Mouse (Mus musculus): ENCODE measurements at regions not wholly inside any gene's neighbourhood (a gene's known extent, or its start where the extent isn't known, plus 50 kb on each side); places are given as distances from the start of the nearest gene placed in this dataset.

DNA sequence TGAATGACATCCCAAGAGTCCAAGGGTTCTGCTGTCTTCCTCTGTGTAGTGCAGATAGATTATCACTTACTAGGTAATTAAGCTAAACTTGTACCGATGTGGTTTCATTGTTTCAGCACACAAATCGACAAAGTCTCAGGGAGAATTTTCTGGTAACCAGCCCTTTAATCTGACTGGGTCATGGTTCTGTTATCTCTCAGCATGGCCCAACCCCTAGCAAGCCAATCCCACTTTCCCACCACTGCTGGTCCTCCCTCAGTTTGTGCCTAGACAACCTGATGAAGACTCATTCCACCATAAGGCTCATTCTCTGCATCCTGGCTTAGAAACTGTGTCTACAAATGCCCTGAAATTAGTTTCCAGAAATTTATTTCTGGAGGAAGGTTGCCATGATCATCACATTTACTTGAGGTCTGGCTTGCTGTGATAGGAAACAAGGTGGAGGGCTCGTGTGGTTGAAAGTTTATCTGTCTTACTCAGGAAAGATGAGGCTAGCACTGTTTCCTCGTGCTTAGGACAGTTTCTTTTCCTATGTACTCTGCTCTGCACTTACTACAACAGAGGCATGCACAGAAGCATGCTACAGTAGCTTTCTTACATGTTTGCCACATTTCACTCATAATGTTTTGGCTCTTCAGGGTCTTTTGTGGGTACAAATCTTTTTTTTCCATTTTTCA lies 217.0 kb upstream of the Nrp1 start:
- Histone ChIP-seq H3K4me3 (no peak overlapping the region), H3ac (ENCODE audit: control insufficient read depth, insufficient read length) (no peak overlapping the region), H3K79me2 (ENCODE audit: control insufficient read depth, insufficient read depth) (no peaks in the 10 kb centered on the region), H3K4me2 (ENCODE audit: low read depth) (no peak overlapping the region), H3K36me3 (ENCODE audit: control insufficient read depth, insufficient read depth) (no peaks in the 10 kb centered on the region), H3K27me3 (ENCODE audit: control insufficient read depth, insufficient read depth, insufficient read length) (no peaks in the 10 kb centered on the region)
- no peak for TF ChIP-seq POLR2A (IDR thresholded peaks at IDR 0.05; ENCODE audit: insufficient read length, low read depth)
- no peak for TF ChIP-seq E2F4 (IDR thresholded peaks at IDR 0.05; ENCODE audit: insufficient read depth)
- TF ChIP-seq CEBPB (IDR thresholded peaks at IDR 0.05; ENCODE audit: insufficient read depth, poor library complexity, severe bottlenecking) = no peak
- TF ChIP-seq POLR2AphosphoS2 (IDR thresholded peaks at IDR 0.05; ENCODE audit: insufficient read length, low read depth) = no peak
- no peak for TF ChIP-seq TCF12 (IDR thresholded peaks at IDR 0.05; ENCODE audit: insufficient read depth, poor library complexity, severe bottlenecking)
- TF ChIP-seq REST (IDR thresholded peaks at IDR 0.05; ENCODE audit: insufficient read depth, insufficient read length) = no peak
- TF ChIP-seq TCF3 (IDR thresholded peaks at IDR 0.05; ENCODE audit: insufficient read length, low read depth) = no peak
- TF ChIP-seq MAX (IDR thresholded peaks at IDR 0.05; ENCODE audit: low read depth) = no peak
- no peak for TF ChIP-seq SRF (IDR thresholded peaks at IDR 0.05; ENCODE audit: control insufficient read depth, insufficient read length, low read depth)
- no peak for TF ChIP-seq USF1 (IDR thresholded peaks at IDR 0.05; ENCODE audit: low read depth)
- TF ChIP-seq MYOD1 (IDR thresholded peaks at IDR 0.05; ENCODE audit: control insufficient read depth in 1 of 3, insufficient read length in 2 of 3, low read depth in 2 of 3) = no peak
- TF ChIP-seq MYOG (IDR thresholded peaks at IDR 0.05; ENCODE audit: control insufficient read depth in 1 of 3, insufficient read depth in 1 of 3, insufficient read length in 2 of 3, low read depth in 2 of 3) = no peak

DNA sequence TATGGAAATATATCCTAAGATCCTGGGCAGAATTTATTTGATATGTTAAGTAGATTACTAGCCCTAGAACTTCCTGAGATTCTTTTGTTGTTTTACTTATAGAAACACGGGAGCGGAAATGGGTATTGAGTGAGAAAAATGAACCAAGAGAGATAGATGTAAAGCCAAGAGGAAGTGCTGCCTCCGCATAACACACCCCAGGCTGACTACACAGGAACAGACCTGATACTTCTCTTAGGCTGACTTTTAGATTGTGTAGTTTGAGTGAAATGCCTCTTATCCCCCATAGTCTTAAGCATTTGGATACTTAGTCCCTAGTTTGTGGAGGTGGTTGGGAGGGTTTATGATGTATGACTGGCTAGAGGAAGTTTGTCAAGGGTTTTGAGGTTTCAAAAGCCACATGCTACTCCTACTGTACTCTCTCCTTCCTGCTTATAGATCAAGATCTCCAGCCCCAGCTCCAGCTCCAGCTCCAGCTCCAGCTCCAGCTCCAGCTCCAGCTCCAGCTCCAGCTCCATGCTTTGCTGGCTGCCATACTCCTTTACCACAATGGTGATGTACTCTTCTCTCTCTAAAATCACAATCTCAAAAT lies 210.0 kb upstream of the Nrp1 start:
- H3K4me2 ChIP-seq (ENCODE audit: low read depth) = no peak overlapping the region
- H3K4me3 ChIP-seq = no peak overlapping the region
- H3K79me2 ChIP-seq (ENCODE audit: control insufficient read depth, insufficient read depth) = no peaks in the 10 kb centered on the region
- no peak overlapping the region for H3ac ChIP-seq (ENCODE audit: control insufficient read depth, insufficient read length)
- H3K27me3 ChIP-seq (ENCODE audit: control insufficient read depth, insufficient read depth, insufficient read length) = no peaks in the 10 kb centered on the region
- no peak for TF ChIP-seq MYOG (IDR thresholded peaks at IDR 0.05; ENCODE audit: control insufficient read depth in 1 of 3, insufficient read depth in 1 of 3, insufficient read length in 2 of 3, low read depth in 2 of 3)
- no peak for TF ChIP-seq MAX (IDR thresholded peaks at IDR 0.05; ENCODE audit: low read depth)
- TF ChIP-seq SRF (IDR thresholded peaks at IDR 0.05; ENCODE audit: control insufficient read depth, insufficient read length, low read depth) = no peak
- TF ChIP-seq REST (IDR thresholded peaks at IDR 0.05; ENCODE audit: insufficient read depth, insufficient read length) = no peak
- no peak for TF ChIP-seq E2F4 (IDR thresholded peaks at IDR 0.05; ENCODE audit: insufficient read depth)
- TF ChIP-seq TCF12 (IDR thresholded peaks at IDR 0.05; ENCODE audit: insufficient read depth, poor library complexity, severe bottlenecking) = no peak
- no peak for TF ChIP-seq POLR2A (IDR thresholded peaks at IDR 0.05; ENCODE audit: insufficient read length, low read depth)
- no peak for TF ChIP-seq CEBPB (IDR thresholded peaks at IDR 0.05; ENCODE audit: insufficient read depth, poor library complexity, severe bottlenecking)
- no peak for TF ChIP-seq MYOD1 (IDR thresholded peaks at IDR 0.05; ENCODE audit: control insufficient read depth in 1 of 3, insufficient read length in 2 of 3, low read depth in 2 of 3)
- no peaks in the 10 kb centered on the region for H3K36me3 ChIP-seq (ENCODE audit: control insufficient read depth, insufficient read depth)

DNA sequence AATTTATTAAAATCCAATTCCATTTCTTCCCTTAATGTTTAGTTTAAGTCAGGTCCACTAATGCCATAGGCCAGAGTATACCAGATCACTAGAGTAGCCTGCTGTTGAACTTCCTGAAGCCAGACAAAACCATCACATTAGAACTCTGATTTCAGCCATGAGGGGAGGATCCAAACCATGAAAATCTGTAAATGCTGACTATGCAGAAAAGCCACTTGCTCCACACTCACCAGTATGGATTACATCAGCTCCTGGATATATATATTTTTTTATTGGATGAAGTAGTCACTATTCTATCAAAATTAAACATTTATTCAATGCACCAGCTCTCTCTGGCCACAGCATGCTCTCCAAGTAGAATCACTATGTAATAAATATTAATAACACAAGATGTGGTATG lies 202.8 kb upstream of the Nrp1 start:
- Histone ChIP-seq H3K27me3 (ENCODE audit: control insufficient read depth, insufficient read depth, insufficient read length) (no peaks in the 10 kb centered on the region), H3K4me2 (ENCODE audit: low read depth) (no peak overlapping the region), H3K79me2 (ENCODE audit: control insufficient read depth, insufficient read depth) (no peaks in the 10 kb centered on the region), H3K36me3 (ENCODE audit: control insufficient read depth, insufficient read depth) (no peaks in the 10 kb centered on the region), H3K4me3 (no peak overlapping the region), H3ac (ENCODE audit: control insufficient read depth, insufficient read length) (no peak overlapping the region)
- TF ChIP-seq USF1 (IDR thresholded peaks at IDR 0.05; ENCODE audit: low read depth) (no peak), E2F4 (IDR thresholded peaks at IDR 0.05; ENCODE audit: insufficient read depth) (no peak), POLR2AphosphoS2 (IDR thresholded peaks at IDR 0.05; ENCODE audit: insufficient read length, low read depth) (no peak), POLR2A (IDR thresholded peaks at IDR 0.05; ENCODE audit: insufficient read length, low read depth) (no peak), CEBPB (IDR thresholded peaks at IDR 0.05; ENCODE audit: insufficient read depth, poor library complexity, severe bottlenecking) (no peak), TCF12 (IDR thresholded peaks at IDR 0.05; ENCODE audit: insufficient read depth, poor library complexity, severe bottlenecking) (no peak), TCF3 (IDR thresholded peaks at IDR 0.05; ENCODE audit: insufficient read length, low read depth) (no peak), MAX (IDR thresholded peaks at IDR 0.05; ENCODE audit: low read depth) (no peak), REST (IDR thresholded peaks at IDR 0.05; ENCODE audit: insufficient read depth, insufficient read length) (no peak), MYOD1 (IDR thresholded peaks at IDR 0.05; ENCODE audit: control insufficient read depth in 1 of 3, insufficient read length in 2 of 3, low read depth in 2 of 3) (no peak)

- H3K4me3 ChIP-seq = no peak overlapping the region
- no peak overlapping the region for H3K4me2 ChIP-seq (ENCODE audit: low read depth)
- H3K27me3 ChIP-seq (ENCODE audit: control insufficient read depth, insufficient read depth, insufficient read length) = no peaks in the 10 kb centered on the region
- H3K79me2 ChIP-seq (ENCODE audit: control insufficient read depth, insufficient read depth) = no peaks in the 10 kb centered on the region
- no peaks in the 10 kb centered on the region for H3K36me3 ChIP-seq (ENCODE audit: control insufficient read depth, insufficient read depth)
- no peak overlapping the region for H3ac ChIP-seq (ENCODE audit: control insufficient read depth, insufficient read length)
- TF ChIP-seq TCF3 (IDR thresholded peaks at IDR 0.05; ENCODE audit: insufficient read length, low read depth) = no peak
- TF ChIP-seq MYOG (IDR thresholded peaks at IDR 0.05; ENCODE audit: control insufficient read depth in 1 of 3, insufficient read depth in 1 of 3, insufficient read length in 2 of 3, low read depth in 2 of 3) = no peak
- TF ChIP-seq MAX (IDR thresholded peaks at IDR 0.05; ENCODE audit: low read depth) = no peak
- TF ChIP-seq REST (IDR thresholded peaks at IDR 0.05; ENCODE audit: insufficient read depth, insufficient read length) = no peak
- TF ChIP-seq MYOD1 (IDR thresholded peaks at IDR 0.05; ENCODE audit: control insufficient read depth in 1 of 3, insufficient read length in 2 of 3, low read depth in 2 of 3) = no peak
- no peak for TF ChIP-seq CEBPB (IDR thresholded peaks at IDR 0.05; ENCODE audit: insufficient read depth, poor library complexity, severe bottlenecking)
- TF ChIP-seq E2F4 (IDR thresholded peaks at IDR 0.05; ENCODE audit: insufficient read depth) = no peak
- TF ChIP-seq SRF (IDR thresholded peaks at IDR 0.05; ENCODE audit: control insufficient read depth, insufficient read length, low read depth) = no peak
- TF ChIP-seq TCF12 (IDR thresholded peaks at IDR 0.05; ENCODE audit: insufficient read depth, poor library complexity, severe bottlenecking) = no peak
- no peak for TF ChIP-seq USF1 (IDR thresholded peaks at IDR 0.05; ENCODE audit: low read depth)
- no peak for TF ChIP-seq POLR2AphosphoS2 (IDR thresholded peaks at IDR 0.05; ENCODE audit: insufficient read length, low read depth)
- TF ChIP-seq POLR2A (IDR thresholded peaks at IDR 0.05; ENCODE audit: insufficient read length, low read depth) = no peak
Measured at GRCm38 (mm10) chr8:128156221-128156620, 202.2 kb upstream of the Nrp1 start.

Measured in myocyte (in vitro differentiated cells).